ENCODE assay signal across 8 mouse cellular contexts in the genomic region with DNA sequence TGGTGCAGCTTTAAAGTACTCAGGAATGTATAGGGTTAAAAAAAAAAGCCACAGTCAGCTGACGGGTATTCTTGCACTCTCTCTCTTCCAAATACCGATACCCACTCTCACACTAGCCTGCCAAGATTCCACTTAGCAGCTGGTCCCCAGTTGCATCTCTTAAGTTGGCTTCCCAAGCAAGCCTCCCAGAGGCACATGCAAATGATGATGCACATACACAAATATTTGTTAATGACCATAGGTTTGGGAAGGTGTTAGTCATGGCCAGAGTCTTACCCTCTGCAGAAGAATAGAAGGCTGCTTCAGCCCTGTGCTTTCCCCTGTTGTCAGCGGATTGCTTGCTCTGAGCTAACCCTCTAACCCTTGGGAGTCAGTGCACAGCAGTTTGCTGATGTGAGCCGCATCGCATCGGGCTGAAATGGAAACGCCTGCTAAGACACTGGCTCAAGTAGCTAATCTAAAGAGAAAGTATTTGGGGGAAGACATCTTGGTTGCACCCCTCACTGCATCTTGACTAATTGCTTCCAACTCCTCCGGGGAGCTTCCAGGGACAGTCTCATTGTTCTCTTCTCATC. TPM values are rescaled to one million over a fixed set of nuclear protein-coding genes. Genes with fewer than 3 reads are reported as not detected.
DNase-seq lines count a peak whose midpoint lies in the region; ATAC-seq lines count a peak whose summit lies in the region.

No protein-coding gene starts in this region.

- H3K27me3 ChIP-seq in midbrain, embryonic 15.5 days (replicated peaks), result no peaks in the 10 kb centered on the region

- ATAC-seq in midbrain, embryonic 15.5 days (replicated peaks), result peak; percentile 86

- 1% methylated on average over 8 of the region's 8 CpGs for WGBS in midbrain, embryonic 15.5 days

- H3K4me2 ChIP-seq in midbrain, embryonic 15.5 days, result peak overlapping the region; percentile 49

- DNase-seq in 3T3-L1 (ENCODE audit: low read depth, low spot score), result peak; percentile 81
- peak; percentile 39 for DNase-seq in brain, embryonic 18.5 days (ENCODE audit: low read depth, low spot score)
- peak; percentile 29 to 36 for DNase-seq in frontal cortex, postnatal 25 days (ENCODE audit: low spot score in 2 of 2)
- peak; percentile 20 to 60 for DNase-seq in layer of hippocampus, adult 18-20 months (ENCODE audit: low spot score in 2 of 2)
- DNase-seq in adrenal gland, postnatal 14 days, result no peak
- no peak for DNase-seq in urinary bladder, postnatal 10 days (ENCODE audit: low spot score)
- no peak for DNase-seq in thymus, postnatal 25 days

- H3K9ac ChIP-seq in midbrain, embryonic 15.5 days, result peak overlapping the region; percentile 46

- H3K27ac ChIP-seq in midbrain, embryonic 15.5 days, result peak overlapping the region; percentile 26; the same call in 1 of the 2 replicates

- no peaks in the 10 kb centered on the region for H3K9me3 ChIP-seq in midbrain, embryonic 15.5 days

- peak overlapping the region; percentile 41 for H3K4me3 ChIP-seq in midbrain, embryonic 15.5 days

- H3K36me3 ChIP-seq in midbrain, embryonic 15.5 days (replicated peaks), result no peaks in the 10 kb centered on the region

- H3K4me1 ChIP-seq in midbrain, embryonic 15.5 days, result peaks cover 12% of the 10 kb centered on the region; the same call in 1 of the 2 replicates

RNA-seq across cellular contexts. Expression of a gene that starts 39.4 kb away (rescaled TPM):
- total RNA-seq in layer of hippocampus, adult 18-20 months (2021), result under 1 TPM; 0.86 to 0.97 TPM
- polyA plus RNA-seq in midbrain, embryonic 15.5 days (2015; fragmentation: Nextera tagmentation; extraction: Ambion mirVana), result 1.9 TPM in 2 replicates
- total RNA-seq in adrenal gland, postnatal 14 days (2021), result 0.37 and 0.68 TPM in 2 replicates

RNA-seq across cellular contexts. Expression of a gene that starts 55.6 kb away (rescaled TPM):
- total RNA-seq in layer of hippocampus, adult 18-20 months (2021), result 10 to 100 TPM; 77.1 to 82.3 TPM
- polyA plus RNA-seq in midbrain, embryonic 15.5 days (2015; fragmentation: Nextera tagmentation; extraction: Ambion mirVana), result 29.2 and 29.9 TPM in 2 replicates
- 64.3 and 77.7 TPM in 2 replicates for total RNA-seq in adrenal gland, postnatal 14 days (2021)

Comparison
In these comparisons a context has a peak if more than half of its experiments do, and no peak if none do; other contexts are left out.
1. DNase-seq: peak in 3T3-L1 (single experiment), brain, embryonic 18.5 days (single experiment), frontal cortex, postnatal 25 days (2 of 2) and layer of hippocampus, adult 18-20 months (2 of 2); none in adrenal gland, postnatal 14 days (single experiment), urinary bladder, postnatal 10 days (single experiment) and thymus, postnatal 25 days (single experiment).